Mouse (Mus musculus) urinary bladder, postnatal 4 days (tissue): Measurements from ENCODE around the gene Edem2.
"Not testable (repeated sequence)": the region's sequence is repeated elsewhere in the genome, so short reads cannot be mapped to it uniquely, and the experiment has no call there.

Experiments
- DNase-seq, 2 experiments: peaks; one replicate each; pipeline ENCODE4 v3.0.0; 2021 to 2022; ENCODE audit warnings: low spot score in 2 of 2

The Edem2 gene

DNA sequence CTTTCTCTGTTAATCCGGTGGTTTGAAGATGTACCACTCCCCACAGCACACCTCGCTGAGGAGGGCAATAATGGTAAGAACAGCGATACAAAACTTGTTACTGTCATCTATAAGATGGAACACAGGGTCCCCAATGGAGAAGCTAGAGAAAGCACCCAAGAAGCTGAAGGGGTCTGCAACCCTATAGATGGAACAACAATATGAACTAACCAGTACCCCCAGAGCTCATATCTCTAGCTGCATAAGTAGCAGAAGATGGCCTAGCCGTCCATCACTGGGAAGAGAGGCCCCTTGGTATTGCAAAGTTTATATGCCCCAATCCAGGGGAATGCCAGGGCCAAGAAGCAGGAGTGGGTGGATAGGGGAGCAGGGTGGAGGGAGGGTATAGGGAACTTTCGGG is 6.5 kb upstream of the Edem2 start, which contains the start of gene Gm17581:
Gm17581 (minus strand) TSS at position 101 of the 400 bp plus-strand sequence.
- DNase-seq, result not testable (repeated sequence)

DNA sequence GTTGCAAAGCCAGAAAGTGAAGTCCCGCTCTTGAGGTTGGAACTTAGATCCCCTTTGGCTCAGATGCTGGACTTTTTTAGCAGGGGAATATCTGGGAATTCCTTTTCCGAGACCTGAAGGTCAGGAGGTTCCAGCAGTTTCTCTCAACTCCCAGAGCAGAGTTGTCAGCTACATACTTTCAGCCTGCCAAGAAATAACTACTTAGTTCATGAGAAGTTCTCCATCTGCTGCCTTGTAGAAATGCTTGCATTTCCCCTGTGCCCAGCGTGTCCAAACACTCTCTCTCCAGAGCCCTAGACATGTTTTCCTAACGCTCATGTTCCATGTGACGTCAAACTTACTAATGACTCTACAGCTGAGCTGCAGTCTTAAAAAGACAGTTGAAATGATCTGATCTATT is 5.8 kb upstream of the Edem2 start:
- no peak for DNase-seq

DNA sequence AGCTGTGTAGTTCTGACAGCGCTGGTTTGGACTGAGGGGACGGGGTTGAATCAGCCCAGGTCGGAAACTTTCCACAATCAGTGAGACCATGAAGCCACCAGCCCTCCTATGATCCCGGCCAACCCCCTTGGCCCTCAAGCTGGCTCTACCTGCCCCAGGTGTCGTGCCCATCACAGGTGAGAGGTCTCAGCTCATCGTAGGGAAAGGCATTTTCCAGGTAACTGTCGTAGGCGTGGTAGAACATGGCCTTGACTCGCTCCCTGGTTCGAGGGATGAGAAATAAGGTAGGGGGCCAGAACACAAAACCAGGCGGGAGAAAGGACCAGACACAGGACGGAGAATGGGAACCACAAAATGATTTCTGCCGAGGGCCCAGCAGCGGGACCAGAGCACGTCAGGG is 533 bp downstream of the Edem2 start:
- no peak for DNase-seq

DNA sequence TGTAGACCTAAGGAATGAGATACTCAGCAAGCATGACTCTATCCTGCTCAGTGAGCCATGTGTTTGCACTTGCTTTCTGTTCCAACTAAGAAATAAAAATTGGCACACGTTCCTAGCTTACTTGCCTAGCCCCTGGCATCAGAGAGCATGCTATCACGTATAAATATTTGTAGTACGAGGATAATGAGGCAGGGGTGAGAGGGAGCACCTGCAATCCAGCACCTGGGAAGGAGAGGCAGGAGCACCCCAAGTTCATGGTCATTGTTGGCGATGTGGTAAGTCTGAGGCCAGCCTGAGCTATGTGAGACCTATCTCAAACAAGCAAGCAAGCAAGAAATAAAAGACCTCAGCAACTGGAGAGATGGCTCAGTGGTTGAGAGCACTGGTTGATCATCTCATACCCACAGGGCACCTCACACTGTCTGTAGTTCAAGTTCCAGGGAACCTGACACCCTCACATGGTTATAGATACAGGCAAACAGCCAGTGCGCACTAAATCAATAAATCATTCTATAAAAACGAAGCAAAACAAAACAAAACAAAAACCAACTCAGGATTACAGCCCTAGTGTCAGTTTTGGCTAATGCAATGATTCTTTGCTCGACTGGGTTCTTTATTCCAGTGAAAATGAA is 1.4 kb downstream of the Edem2 start:
- DNase-seq, result no peak

- DNase-seq, result no peak
These were observed 3.0 kb downstream of the Edem2 start for GRCm38 (mm10) chr2:155726302-155726701.

DNA sequence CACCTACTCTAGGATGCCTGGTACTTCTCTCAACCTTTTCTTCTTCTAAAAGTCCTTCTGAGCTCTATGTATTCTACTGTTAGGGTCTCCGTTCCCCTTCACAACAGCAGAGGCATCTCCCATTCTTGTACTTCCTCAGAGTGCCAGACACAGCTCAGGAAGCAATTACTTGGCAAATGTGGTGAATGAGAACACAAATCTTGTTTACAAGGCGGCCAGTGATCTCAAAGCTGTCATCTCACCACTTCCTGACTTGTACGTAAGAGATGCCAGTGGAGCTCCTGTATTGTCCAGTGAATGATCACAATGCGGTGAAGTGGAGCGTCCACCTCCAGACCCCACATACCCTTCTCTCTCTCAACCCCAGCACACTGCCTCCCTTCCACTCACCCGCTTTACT is 4.7 kb downstream of the Edem2 start:
- no peak for DNase-seq

DNA sequence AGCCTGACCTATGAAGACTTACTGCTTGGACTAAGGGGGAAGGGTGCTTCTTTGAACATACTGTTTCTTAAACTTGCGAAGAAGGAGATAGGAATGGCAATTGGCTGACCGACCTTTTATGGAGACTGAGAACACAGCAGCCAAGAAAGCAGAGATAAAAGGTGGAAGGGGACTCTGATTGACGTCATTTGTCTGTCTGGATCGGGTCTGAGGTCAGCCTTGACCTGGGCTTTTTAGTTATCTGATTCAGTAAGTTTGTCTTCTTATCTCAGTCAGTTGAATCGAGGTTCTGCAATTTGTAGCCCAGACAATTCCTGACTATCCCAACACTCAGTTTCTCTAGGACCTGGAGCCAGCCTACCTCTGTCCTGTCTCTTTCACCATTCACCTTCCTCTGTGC is 5.2 kb downstream of the Edem2 start:
- no peak for DNase-seq

DNA sequence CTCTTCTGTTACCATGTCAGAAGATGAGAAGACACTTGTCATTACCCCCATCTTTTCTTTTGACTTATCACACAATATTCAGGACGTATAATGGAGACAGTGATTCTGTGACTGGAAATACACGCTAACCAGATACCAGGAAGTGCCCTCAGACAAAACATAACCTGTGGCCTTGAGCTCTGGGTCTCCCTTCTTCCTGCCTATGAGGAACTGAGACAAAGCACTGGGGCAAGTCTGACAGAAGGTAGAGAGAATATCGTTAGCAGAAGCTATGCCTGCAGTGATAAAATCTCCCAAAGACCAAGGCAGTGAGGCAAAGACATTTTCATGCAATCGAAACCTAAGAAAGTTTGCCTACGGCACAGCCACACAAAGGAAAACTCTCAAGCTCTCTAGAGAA is 8.7 kb downstream of the Edem2 start:
- no peak for DNase-seq

- no peak for DNase-seq
These were observed 11.9 kb downstream of the Edem2 start for GRCm38 (mm10) chr2:155717082-155717990.

DNA sequence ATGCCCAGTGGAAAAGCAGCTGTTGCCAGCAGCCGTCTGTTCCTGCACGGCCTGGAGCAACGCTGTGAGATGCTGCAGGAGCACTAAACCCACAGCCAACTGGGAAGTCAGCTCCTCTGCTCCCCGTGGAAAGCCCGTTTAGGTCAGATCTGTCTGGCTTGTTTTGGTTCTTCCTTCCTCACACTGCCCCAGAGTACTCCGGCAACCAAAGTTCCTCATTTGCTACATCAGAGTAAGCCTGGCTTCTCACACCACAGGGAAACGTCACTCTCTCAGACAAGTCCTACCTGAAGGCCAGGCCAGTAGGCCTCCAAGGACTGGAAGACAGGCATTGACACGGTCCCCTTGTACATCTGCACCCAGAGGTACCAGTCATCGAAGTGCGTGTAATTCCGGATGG is 18.7 kb downstream of the Edem2 start:
- DNase-seq, result no peak

GRCm38 (mm10) chr2:155707251-155707650 is 22.0 kb downstream of the Edem2 start:
- peak in 1 of 2 experiments; percentile 37 for DNase-seq

DNA sequence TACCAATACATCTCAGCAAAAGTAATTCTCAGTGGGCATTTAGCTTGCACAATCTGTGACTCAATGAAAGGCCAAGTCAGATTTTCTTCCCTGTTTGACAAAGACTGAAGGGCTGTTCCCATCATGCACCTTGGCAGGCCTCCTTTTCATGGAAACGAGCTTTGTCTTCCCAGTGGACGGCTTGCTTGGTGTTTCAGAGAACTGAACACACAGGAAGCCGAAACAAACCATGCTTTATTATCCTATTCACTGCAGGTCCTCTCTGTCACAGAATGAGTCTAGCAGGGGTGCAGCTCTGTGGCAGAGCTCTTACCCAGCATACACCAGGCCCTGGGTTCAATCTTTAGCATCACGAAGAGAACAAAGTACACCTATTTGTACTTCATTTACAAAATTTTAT is 25.6 kb downstream of the Edem2 start:
- no peak for DNase-seq

GRCm38 (mm10) chr2:155701399-155701919 is 27.8 kb downstream of the Edem2 start:
- no peak for DNase-seq

DNA sequence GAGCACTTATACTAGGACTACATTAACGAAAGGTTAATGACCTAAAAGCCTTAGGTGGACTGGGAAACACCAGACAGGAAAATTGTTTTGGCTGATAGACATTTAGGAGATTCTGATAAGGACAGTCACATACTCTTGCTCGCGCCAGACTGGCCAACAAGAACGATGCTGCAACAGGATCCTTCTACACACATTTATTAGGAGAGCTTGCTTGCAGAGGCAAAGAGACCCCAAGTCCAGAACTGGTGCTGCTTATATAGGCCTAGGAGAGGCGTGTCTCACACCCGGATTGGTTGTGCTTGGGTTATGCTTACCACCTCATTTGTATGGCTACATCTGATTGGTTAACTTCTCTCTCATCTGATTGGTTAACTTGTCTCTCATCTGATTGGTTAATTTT is 30.8 kb downstream of the Edem2 start:
- DNase-seq, result not testable (repeated sequence)

- no peak for DNase-seq
These were observed 32.4 kb downstream of the Edem2 start for GRCm38 (mm10) chr2:155696851-155697250.

DNA sequence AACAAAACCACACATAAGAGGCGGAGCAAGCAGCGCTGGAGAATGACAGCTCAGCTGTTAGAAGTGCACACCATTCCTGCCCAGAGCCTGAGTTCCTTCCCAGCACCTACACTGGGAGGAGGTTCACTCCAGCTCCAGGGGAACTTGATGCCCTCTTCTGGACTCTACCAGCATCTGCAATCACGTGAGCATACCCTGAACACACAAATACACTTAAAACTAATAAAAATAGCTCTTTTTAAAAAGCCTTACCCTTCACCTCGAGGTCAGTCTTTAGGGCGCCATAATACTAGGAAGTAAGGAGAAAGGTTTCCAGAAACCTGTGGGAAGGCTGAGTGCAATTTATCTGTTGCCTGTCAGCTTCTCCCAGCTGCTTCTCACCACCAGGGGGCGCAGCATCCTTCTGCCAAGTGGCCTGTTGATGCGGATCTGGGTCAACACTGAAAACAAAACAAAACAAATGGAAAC is 33.1 kb downstream of the Edem2 start:
- DNase-seq, result peak; percentile 68 to 95

DNA sequence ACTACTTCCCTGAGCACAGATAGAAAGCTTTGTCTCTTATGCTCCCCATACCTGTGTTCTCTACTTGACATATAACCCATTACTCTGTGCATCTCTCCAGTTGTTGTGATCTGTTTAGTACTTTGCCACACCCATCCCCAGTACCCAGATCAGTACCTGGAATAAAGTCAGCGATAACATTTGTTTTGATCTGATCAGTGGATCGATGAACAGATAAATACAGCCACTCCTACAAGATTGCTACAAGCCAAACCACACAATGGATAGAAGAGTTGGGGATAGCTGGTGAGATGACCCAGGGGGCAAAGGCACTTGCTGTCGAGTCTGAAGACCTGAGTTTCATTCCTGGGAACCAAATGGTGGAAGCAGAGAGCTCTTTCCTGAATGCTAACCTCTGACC is 34.0 kb downstream of the Edem2 start:
- DNase-seq, result no peak

- no peak for DNase-seq
These were observed 34.7 kb downstream of the Edem2 start for GRCm38 (mm10) chr2:155694564-155694963.

- DNase-seq, result no peak
These were observed 36.1 kb downstream of the Edem2 start for GRCm38 (mm10) chr2:155693136-155693535.

DNA sequence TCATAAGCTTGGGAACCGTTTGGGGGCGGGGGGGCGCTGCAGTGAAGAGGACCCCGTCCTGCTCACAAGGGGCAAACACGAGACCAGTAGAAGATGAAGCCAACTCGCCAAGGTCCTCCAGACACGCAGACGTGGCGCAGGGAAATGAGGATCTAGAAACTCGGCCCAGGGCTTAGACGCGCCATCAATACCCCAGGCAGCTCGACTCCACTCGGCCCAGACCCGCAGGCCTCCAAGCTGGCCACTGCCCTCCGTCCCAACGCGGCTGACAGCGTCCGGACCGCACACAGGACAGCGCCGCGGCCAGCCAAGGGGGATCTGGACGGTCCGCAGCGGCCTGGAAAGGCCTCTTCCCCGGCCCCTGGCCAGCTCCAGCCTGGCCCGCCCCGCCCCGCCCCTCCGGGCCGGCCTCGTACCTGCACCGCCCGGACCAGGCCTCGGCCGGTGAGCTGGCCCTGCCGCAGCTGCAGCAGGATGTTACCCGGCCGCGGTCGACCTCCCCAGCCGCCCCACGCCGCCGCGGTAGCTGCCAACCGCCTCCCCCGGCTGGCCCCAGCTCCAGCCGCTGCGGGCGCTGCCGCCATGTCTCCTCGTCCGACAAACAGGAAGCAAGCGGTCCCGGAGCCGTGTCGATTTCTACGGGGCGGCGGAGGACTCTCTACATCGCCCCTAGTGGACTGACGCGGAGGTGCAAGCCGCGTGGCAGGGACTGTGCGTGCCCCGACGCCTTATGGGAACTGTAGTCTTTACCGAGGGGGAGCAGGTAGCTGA is 37.4 kb downstream of the Edem2 start, which contains the start of gene Trpc4ap:
Trpc4ap (minus strand) TSS at position 662 of the 771 bp plus-strand sequence.
- DNase-seq, result peak; percentile 94 to 98

GRCm38 (mm10) chr2:155691336-155691722 is 37.9 kb downstream of the Edem2 start:
- no peak for DNase-seq

DNA sequence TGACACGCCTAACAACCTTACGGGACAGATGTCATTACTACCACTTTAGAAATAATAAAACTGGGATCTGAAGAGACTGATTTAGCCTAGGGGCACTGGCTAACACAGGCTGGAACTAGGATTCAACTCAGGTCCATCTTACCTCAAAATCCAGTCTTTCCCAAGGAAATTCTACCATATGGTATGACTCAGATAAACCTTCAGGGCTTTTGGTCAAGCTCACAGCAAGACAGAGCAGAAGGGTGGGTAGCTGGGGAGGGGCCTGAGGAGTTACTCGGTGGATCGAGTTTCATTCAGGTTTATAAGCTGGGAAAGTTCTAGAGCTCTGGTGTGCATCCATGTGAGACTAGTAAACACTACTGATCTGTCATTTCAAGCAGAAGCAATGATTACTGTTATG is 40.1 kb downstream of the Edem2 start:
- no peak for DNase-seq
